Mouse (Mus musculus) liver, postnatal 0 days (tissue): Measurements from ENCODE around the gene Hacd4. TPM values are rescaled to one million over a fixed set of nuclear protein-coding genes. Genes with fewer than 3 reads are reported as not detected.

Experiments
- ATAC-seq: fragments of 200-750 bp; cut with Nextera tagmentation; 2 replicates; pipeline ENCODE4 v1.8.0; 2017; ENCODE audit warnings: mild to moderate bottlenecking, moderate library complexity
- DNase-seq: peaks from one replicate; pipeline ENCODE4 v3.0.0-alpha.2; 2016
- H3K27ac ChIP-seq: fragments of 300-500 bp; sonication (generic); 2 replicates; pipeline ENCODE4 v1.5.1; 2014; ENCODE audit warnings: antibody characterized with exemption, moderate library complexity, mild to moderate bottlenecking, low read depth
- H3K27me3 ChIP-seq: fragments of 300-500 bp; sonication (generic); 2 replicates; pipeline ENCODE4 v1.6.1; 2014; ENCODE audit warnings: low read length, control low read depth, mixed read lengths; ENCODE audit not compliant: insufficient read depth
- H3K36me3 ChIP-seq: fragments of 300-500 bp; sonication (generic); replicated peaks from 2 replicates; pipeline ENCODE4 v1.6.1; 2014; ENCODE audit warnings: mild to moderate bottlenecking, control low read depth, low read length, moderate library complexity, mixed read lengths; ENCODE audit not compliant: insufficient read depth
- H3K4me1 ChIP-seq: fragments of 300-500 bp; sonication (generic); 2 replicates; pipeline ENCODE4 v1.6.1; 2014; ENCODE audit warnings: antibody characterized with exemption, mild to moderate bottlenecking, control low read depth; ENCODE audit not compliant: insufficient read depth
- H3K4me2 ChIP-seq: fragments of 300-500 bp; sonication (generic); 2 replicates; pipeline ENCODE4 v1.6.1; 2014; ENCODE audit warnings: low read depth, mild to moderate bottlenecking, low read length, moderate library complexity, mixed read lengths
- H3K4me3 ChIP-seq: fragments of 300-500 bp; sonication (generic); 2 replicates; pipeline ENCODE4 v1.5.1; 2014; ENCODE audit warnings: low read depth, low read length
- H3K9ac ChIP-seq: fragments of 300-500 bp; sonication (generic); replicated peaks from 2 replicates; pipeline ENCODE4 v1.6.1; 2014; ENCODE audit warnings: mild to moderate bottlenecking, moderate library complexity
- H3K9me3 ChIP-seq: fragments of 300-500 bp; sonication (generic); 2 replicates; pipeline ENCODE4 v1.6.1; 2016; ENCODE audit warnings: mild to moderate bottlenecking, control low read depth, low read length, mixed read lengths
- CTCF ChIP-seq: sonication (generic); IDR thresholded peaks from 2 replicates; pipeline ENCODE4 v1.5.1; 2016; ENCODE audit warnings: antibody characterized with exemption, low read depth
- EP300 ChIP-seq: IDR thresholded peaks from 2 replicates; pipeline ENCODE4 v1.6.1; 2016; ENCODE audit warnings: antibody characterized with exemption, low read depth, mild to moderate bottlenecking
- WGBS: fragments of 180-500 bp; shearing (Covaris S2); extraction: QIAGEN DNeasy Blood & Tissue Kit; methylation state at CpG from one replicate; pipeline ENCODE4 v1.1.7; 2014; ENCODE audit not compliant: insufficient replicate concordance; 5-methylcytosine and 5-hydroxymethylcytosine counted together
- polyA plus RNA-seq: library from polyadenylated mRNA; unstranded; fragments of >200 nt; fragmentation: Nextera tagmentation; extraction: Ambion mirVana; gene quantifications from 2 replicates; pipeline ENCODE4 v1.2.1, GENCODE M21; 2015

The Hacd4 gene
- polyA plus RNA-seq, 1 experiment from 2014 or later, result 5.3 TPM

GRCm38 (mm10) chr4:88476084-88476483, 37.4 kb upstream of the Hacd4 start:
- H3K27ac ChIP-seq, result no peak overlapping the region
- TF ChIP-seq EP300 (no peak), CTCF (no peak)
- no peaks in the 10 kb centered on the region for H3K9me3 ChIP-seq
- no peaks in the 10 kb centered on the region for H3K4me1 ChIP-seq
- no peak overlapping the region for H3K4me2 ChIP-seq
- no peaks in the 10 kb centered on the region for H3K27me3 ChIP-seq
- DNase-seq, result no peak
- WGBS, result 88% methylated on average over 3 of the region's 3 CpGs
- no peak overlapping the region for H3K4me3 ChIP-seq
- no peak for ATAC-seq
- H3K9ac ChIP-seq, result no peak overlapping the region
- H3K36me3 ChIP-seq, result no peaks in the 10 kb centered on the region

GRCm38 (mm10) chr4:88471528-88471927, 32.8 kb upstream of the Hacd4 start:
- H3K4me2 ChIP-seq, result no peak overlapping the region
- no peak overlapping the region for H3K4me3 ChIP-seq
- H3K9ac ChIP-seq, result no peak overlapping the region
- 17% methylated on average over 2 of the region's 2 CpGs for WGBS
- TF ChIP-seq EP300, result no peak
- TF ChIP-seq CTCF, result no peak
- H3K9me3 ChIP-seq, result no peaks in the 10 kb centered on the region
- no peaks in the 10 kb centered on the region for H3K27me3 ChIP-seq
- H3K27ac ChIP-seq, result no peak overlapping the region
- no peaks in the 10 kb centered on the region for H3K36me3 ChIP-seq
- no peak for DNase-seq
- no peaks in the 10 kb centered on the region for H3K4me1 ChIP-seq
- ATAC-seq, result no peak

DNA sequence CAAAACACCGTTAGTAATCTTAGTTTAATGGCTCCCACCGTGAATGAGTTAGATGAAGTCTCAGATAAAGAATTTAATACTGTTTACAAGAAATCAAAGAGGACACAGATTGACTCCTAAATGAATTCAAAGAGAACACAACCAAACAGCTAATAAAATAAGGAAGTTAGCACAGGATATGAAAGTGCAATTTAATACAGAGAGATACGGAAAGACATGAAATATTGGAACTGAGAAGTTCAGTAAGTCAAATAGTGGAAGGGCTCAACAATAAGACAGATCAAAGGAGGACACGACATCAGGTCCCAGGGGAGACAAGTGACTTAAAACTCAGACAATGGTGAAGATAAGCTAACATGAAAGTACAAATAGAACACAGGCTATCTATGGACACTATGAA, 25.8 kb upstream of the Hacd4 start:
- Histone ChIP-seq H3K36me3 (no peaks in the 10 kb centered on the region), H3K4me3 (no peak overlapping the region), H3K9ac (no peak overlapping the region), H3K27me3 (no peaks in the 10 kb centered on the region), H3K27ac (no peak overlapping the region), H3K4me2 (no peak overlapping the region), H3K9me3 (no peaks in the 10 kb centered on the region), H3K4me1 (no peaks in the 10 kb centered on the region)
- WGBS, result 59% methylated on average over 4 of the region's 4 CpGs
- ATAC-seq, result no peak
- no peak for TF ChIP-seq CTCF
- no peak for TF ChIP-seq EP300
- DNase-seq, result no peak

GRCm38 (mm10) chr4:88462981-88463646, 24.4 kb upstream of the Hacd4 start:
- DNase-seq, result no peak
- no peaks in the 10 kb centered on the region for H3K4me1 ChIP-seq
- TF ChIP-seq CTCF, result no peak
- TF ChIP-seq EP300, result no peak
- no peak overlapping the region for H3K4me3 ChIP-seq
- no peak overlapping the region for H3K4me2 ChIP-seq
- 57% methylated on average over 8 of the region's 8 CpGs for WGBS
- H3K27me3 ChIP-seq, result no peaks in the 10 kb centered on the region
- H3K9ac ChIP-seq, result no peak overlapping the region
- no peak for ATAC-seq
- H3K9me3 ChIP-seq, result no peaks in the 10 kb centered on the region
- no peaks in the 10 kb centered on the region for H3K36me3 ChIP-seq
- H3K27ac ChIP-seq, result no peak overlapping the region

DNA sequence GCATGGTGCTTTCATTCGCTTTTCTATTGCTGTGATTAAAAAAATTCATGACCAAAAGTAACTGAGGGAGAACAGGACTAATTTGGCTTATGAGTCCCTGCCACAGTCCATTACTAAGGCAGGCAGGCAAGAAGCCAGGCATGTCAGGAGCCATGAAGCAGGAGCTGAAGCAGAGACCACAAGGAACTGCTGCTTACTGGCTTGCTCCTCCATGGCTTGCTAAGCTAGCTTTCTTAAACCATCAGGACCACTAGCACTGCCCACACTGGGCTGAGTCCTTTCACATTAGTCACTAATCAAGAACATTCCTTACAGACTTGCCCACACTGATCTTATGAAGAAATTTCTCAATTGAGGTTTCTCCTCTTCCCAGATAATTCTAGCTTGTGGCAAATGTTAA, 23.8 kb upstream of the Hacd4 start:
- WGBS, result 82% methylated on average over 1 of the region's 1 CpGs
- no peaks in the 10 kb centered on the region for H3K9me3 ChIP-seq
- TF ChIP-seq EP300 (no peak), CTCF (no peak)

GRCm38 (mm10) chr4:88461315-88461714, 22.6 kb upstream of the Hacd4 start:
- no peaks in the 10 kb centered on the region for H3K36me3 ChIP-seq
- ATAC-seq (no peak), DNase-seq (no peak)
- no peaks in the 10 kb centered on the region for H3K9me3 ChIP-seq
- no peaks in the 10 kb centered on the region for H3K27me3 ChIP-seq
- H3K4me3 ChIP-seq, result no peak overlapping the region
- H3K9ac ChIP-seq, result no peak overlapping the region
- H3K27ac ChIP-seq, result no peak overlapping the region
- 68% methylated on average over 2 of the region's 2 CpGs for WGBS
- TF ChIP-seq EP300 (no peak), CTCF (no peak)
- no peaks in the 10 kb centered on the region for H3K4me1 ChIP-seq
- no peak overlapping the region for H3K4me2 ChIP-seq

More for the DNA sequence above, 23.8 kb upstream of the Hacd4 start:
- Histone ChIP-seq H3K4me1 (no peaks in the 10 kb centered on the region), H3K4me2 (no peak overlapping the region), H3K27me3 (no peaks in the 10 kb centered on the region), H3K9ac (no peak overlapping the region), H3K4me3 (no peak overlapping the region), H3K36me3 (no peaks in the 10 kb centered on the region), H3K27ac (no peak overlapping the region)
- ATAC-seq, result no peak
- no peak for DNase-seq
